Mouse (Mus musculus): ENCODE results near the gene Cdcp1. TPM values are rescaled to one million over a fixed set of nuclear protein-coding genes. Genes with fewer than 3 reads are reported as not detected.

The Cdcp1 gene
- polyA plus RNA-seq, 1 experiment, result not detected

- no peak for TF ChIP-seq MYOG (IDR thresholded peaks at IDR 0.05; ENCODE audit: control insufficient read depth in 1 of 3, insufficient read depth in 1 of 3, insufficient read length in 2 of 3, low read depth in 2 of 3)
- no peak for TF ChIP-seq POLR2A (IDR thresholded peaks at IDR 0.05; ENCODE audit: insufficient read length, low read depth)
- no peak for TF ChIP-seq TCF12 (IDR thresholded peaks at IDR 0.05; ENCODE audit: insufficient read depth, poor library complexity, severe bottlenecking)
- TF ChIP-seq E2F4 (IDR thresholded peaks at IDR 0.05; ENCODE audit: insufficient read depth), result no peak
- TF ChIP-seq CEBPB (IDR thresholded peaks at IDR 0.05; ENCODE audit: insufficient read depth, poor library complexity, severe bottlenecking), result no peak
- TF ChIP-seq SRF (IDR thresholded peaks at IDR 0.05; ENCODE audit: control insufficient read depth, insufficient read length, low read depth), result no peak
- no peak for TF ChIP-seq USF1 (IDR thresholded peaks at IDR 0.05; ENCODE audit: low read depth)
- TF ChIP-seq MAX (IDR thresholded peaks at IDR 0.05; ENCODE audit: low read depth), result no peak
- TF ChIP-seq POLR2AphosphoS2 (IDR thresholded peaks at IDR 0.05; ENCODE audit: insufficient read length, low read depth), result no peak
- TF ChIP-seq REST (IDR thresholded peaks at IDR 0.05; ENCODE audit: insufficient read depth, insufficient read length), result no peak
- no peak for TF ChIP-seq TCF3 (IDR thresholded peaks at IDR 0.05; ENCODE audit: insufficient read length, low read depth)
- no peak for TF ChIP-seq MYOD1 (IDR thresholded peaks at IDR 0.05; ENCODE audit: control insufficient read depth in 1 of 3, insufficient read length in 2 of 3, low read depth in 2 of 3)
- Histone ChIP-seq H3K36me3 (ENCODE audit: control insufficient read depth, insufficient read depth) (peaks cover 15% of the 10 kb centered on the region), H3ac (ENCODE audit: control insufficient read depth, insufficient read length) (no peak overlapping the region), H3K79me2 (ENCODE audit: control insufficient read depth, insufficient read depth) (no peaks in the 10 kb centered on the region), H3K4me2 (ENCODE audit: low read depth) (no peak overlapping the region), H3K27me3 (ENCODE audit: control insufficient read depth, insufficient read depth, insufficient read length) (no peaks in the 10 kb centered on the region), H3K4me3 (no peak overlapping the region)
Measured at GRCm38 (mm10) chr9:123138891-123139474, 76.9 kb downstream of the Cdcp1 start.

GRCm38 (mm10) chr9:123136953-123137682, 78.7 kb downstream of the Cdcp1 start:
- TF ChIP-seq SRF (IDR thresholded peaks at IDR 0.05; ENCODE audit: control insufficient read depth, insufficient read length, low read depth) (no peak), MAX (IDR thresholded peaks at IDR 0.05; ENCODE audit: low read depth) (no peak), CEBPB (IDR thresholded peaks at IDR 0.05; ENCODE audit: insufficient read depth, poor library complexity, severe bottlenecking) (no peak), MYOG (IDR thresholded peaks at IDR 0.05; ENCODE audit: control insufficient read depth in 1 of 3, insufficient read depth in 1 of 3, insufficient read length in 2 of 3, low read depth in 2 of 3) (no peak), MYOD1 (IDR thresholded peaks at IDR 0.05; ENCODE audit: control insufficient read depth in 1 of 3, insufficient read length in 2 of 3, low read depth in 2 of 3) (no peak), TCF12 (IDR thresholded peaks at IDR 0.05; ENCODE audit: insufficient read depth, poor library complexity, severe bottlenecking) (no peak), E2F4 (IDR thresholded peaks at IDR 0.05; ENCODE audit: insufficient read depth) (no peak)
- no peaks in the 10 kb centered on the region for H3K79me2 ChIP-seq (ENCODE audit: control insufficient read depth, insufficient read depth)
- peak overlapping the region; percentile 12 for H3K4me2 ChIP-seq (ENCODE audit: low read depth)

GRCm38 (mm10) chr9:123132994-123133393, 82.8 kb downstream of the Cdcp1 start:
- Histone ChIP-seq H3ac (ENCODE audit: control insufficient read depth, insufficient read length) (no peak overlapping the region), H3K27me3 (ENCODE audit: control insufficient read depth, insufficient read depth, insufficient read length) (no peaks in the 10 kb centered on the region), H3K4me2 (ENCODE audit: low read depth) (no peak overlapping the region), H3K79me2 (ENCODE audit: control insufficient read depth, insufficient read depth) (no peaks in the 10 kb centered on the region), H3K4me3 (no peak overlapping the region), H3K36me3 (ENCODE audit: control insufficient read depth, insufficient read depth) (peaks cover 50% of the 10 kb centered on the region)
- TF ChIP-seq SRF (IDR thresholded peaks at IDR 0.05; ENCODE audit: control insufficient read depth, insufficient read length, low read depth), result no peak
- TF ChIP-seq MYOG (IDR thresholded peaks at IDR 0.05; ENCODE audit: control insufficient read depth in 1 of 3, insufficient read depth in 1 of 3, insufficient read length in 2 of 3, low read depth in 2 of 3), result no peak
- TF ChIP-seq POLR2AphosphoS2 (IDR thresholded peaks at IDR 0.05; ENCODE audit: insufficient read length, low read depth), result no peak
- no peak for TF ChIP-seq POLR2A (IDR thresholded peaks at IDR 0.05; ENCODE audit: insufficient read length, low read depth)
- no peak for TF ChIP-seq MAX (IDR thresholded peaks at IDR 0.05; ENCODE audit: low read depth)
- TF ChIP-seq CEBPB (IDR thresholded peaks at IDR 0.05; ENCODE audit: insufficient read depth, poor library complexity, severe bottlenecking), result no peak
- TF ChIP-seq MYOD1 (IDR thresholded peaks at IDR 0.05; ENCODE audit: control insufficient read depth in 1 of 3, insufficient read length in 2 of 3, low read depth in 2 of 3), result no peak
- no peak for TF ChIP-seq TCF12 (IDR thresholded peaks at IDR 0.05; ENCODE audit: insufficient read depth, poor library complexity, severe bottlenecking)
- no peak for TF ChIP-seq USF1 (IDR thresholded peaks at IDR 0.05; ENCODE audit: low read depth)
- TF ChIP-seq REST (IDR thresholded peaks at IDR 0.05; ENCODE audit: insufficient read depth, insufficient read length), result no peak
- no peak for TF ChIP-seq TCF3 (IDR thresholded peaks at IDR 0.05; ENCODE audit: insufficient read length, low read depth)
- no peak for TF ChIP-seq E2F4 (IDR thresholded peaks at IDR 0.05; ENCODE audit: insufficient read depth)

More at GRCm38 (mm10) chr9:123136953-123137682, 78.7 kb downstream of the Cdcp1 start:
- no peaks in the 10 kb centered on the region for H3K27me3 ChIP-seq (ENCODE audit: control insufficient read depth, insufficient read depth, insufficient read length)
- no peak overlapping the region for H3K4me3 ChIP-seq
- no peak overlapping the region for H3ac ChIP-seq (ENCODE audit: control insufficient read depth, insufficient read length)
- peaks cover 27% of the 10 kb centered on the region for H3K36me3 ChIP-seq (ENCODE audit: control insufficient read depth, insufficient read depth)

- Histone ChIP-seq H3K4me2 (ENCODE audit: low read depth) (no peak overlapping the region), H3K4me3 (no peak overlapping the region), H3ac (ENCODE audit: control insufficient read depth, insufficient read length) (no peak overlapping the region), H3K36me3 (ENCODE audit: control insufficient read depth, insufficient read depth) (peaks cover 43% of the 10 kb centered on the region), H3K79me2 (ENCODE audit: control insufficient read depth, insufficient read depth) (no peaks in the 10 kb centered on the region), H3K27me3 (ENCODE audit: control insufficient read depth, insufficient read depth, insufficient read length) (no peaks in the 10 kb centered on the region)
- no peak for TF ChIP-seq POLR2A (IDR thresholded peaks at IDR 0.05; ENCODE audit: insufficient read length, low read depth)
- no peak for TF ChIP-seq MYOD1 (IDR thresholded peaks at IDR 0.05; ENCODE audit: control insufficient read depth in 1 of 3, insufficient read length in 2 of 3, low read depth in 2 of 3)
- TF ChIP-seq TCF12 (IDR thresholded peaks at IDR 0.05; ENCODE audit: insufficient read depth, poor library complexity, severe bottlenecking), result no peak
- no peak for TF ChIP-seq REST (IDR thresholded peaks at IDR 0.05; ENCODE audit: insufficient read depth, insufficient read length)
- TF ChIP-seq E2F4 (IDR thresholded peaks at IDR 0.05; ENCODE audit: insufficient read depth), result no peak
- TF ChIP-seq POLR2AphosphoS2 (IDR thresholded peaks at IDR 0.05; ENCODE audit: insufficient read length, low read depth), result no peak
- TF ChIP-seq USF1 (IDR thresholded peaks at IDR 0.05; ENCODE audit: low read depth), result no peak
- no peak for TF ChIP-seq TCF3 (IDR thresholded peaks at IDR 0.05; ENCODE audit: insufficient read length, low read depth)
- no peak for TF ChIP-seq MAX (IDR thresholded peaks at IDR 0.05; ENCODE audit: low read depth)
- TF ChIP-seq CEBPB (IDR thresholded peaks at IDR 0.05; ENCODE audit: insufficient read depth, poor library complexity, severe bottlenecking), result no peak
- no peak for TF ChIP-seq MYOG (IDR thresholded peaks at IDR 0.05; ENCODE audit: control insufficient read depth in 1 of 3, insufficient read depth in 1 of 3, insufficient read length in 2 of 3, low read depth in 2 of 3)
- no peak for TF ChIP-seq SRF (IDR thresholded peaks at IDR 0.05; ENCODE audit: control insufficient read depth, insufficient read length, low read depth)
Measured at GRCm38 (mm10) chr9:123127663-123128062, 88.2 kb downstream of the Cdcp1 start.
